Mouse (Mus musculus): ENCODE measurements at regions not wholly inside any gene's neighbourhood (a gene's known extent, or its start where the extent isn't known, plus 50 kb on each side); places are given as distances from the start of the nearest gene placed in this dataset.

- no peak overlapping the region for H3K4me3 ChIP-seq (replicated peaks; ENCODE audit: low read length)
- no peak overlapping the region for H3K27ac ChIP-seq (replicated peaks; ENCODE audit: low read depth, low read length)
- no peaks in the 10 kb centered on the region for H3K9me3 ChIP-seq (ENCODE audit: control insufficient read depth, low read length)
- WGBS, result 82% methylated on average over 4 of the region's 4 CpGs
- H3K9ac ChIP-seq (ENCODE audit: low read depth, low read length, severe bottlenecking), result no peak overlapping the region
- H3K4me2 ChIP-seq (replicated peaks; ENCODE audit: low read depth, low read length, severe bottlenecking), result no peak overlapping the region
- DNase-seq (ENCODE audit: low spot score) (no peak), ATAC-seq (ENCODE audit: low FRiP score, low read depth) (no peak)
- H3K27me3 ChIP-seq (ENCODE audit: control insufficient read depth, insufficient read depth, low read length), result no peaks in the 10 kb centered on the region
- H3K4me1 ChIP-seq (ENCODE audit: control insufficient read depth, insufficient read depth, low read length), result no peaks in the 10 kb centered on the region
- no peaks in the 10 kb centered on the region for H3K36me3 ChIP-seq (ENCODE audit: control insufficient read depth, insufficient read depth, low read length)
- TF ChIP-seq POLR2A (IDR thresholded peaks at IDR 0.05; ENCODE audit: borderline replicate concordance, extremely low read depth, insufficient read depth, insufficient read length), result no peak
These were observed 523.9 kb downstream of the 1810013L24Rik start for GRCm38 (mm10) chr16:9353811-9354210.

GRCm38 (mm10) chr16:9354331-9355030, 524.6 kb downstream of the 1810013L24Rik start:
- H3K4me2 ChIP-seq (replicated peaks; ENCODE audit: low read depth, low read length, severe bottlenecking), result no peak overlapping the region
- no peak overlapping the region for H3K4me3 ChIP-seq (replicated peaks; ENCODE audit: low read length)
- H3K4me1 ChIP-seq (ENCODE audit: control insufficient read depth, insufficient read depth, low read length), result no peaks in the 10 kb centered on the region
- H3K9me3 ChIP-seq (ENCODE audit: control insufficient read depth, low read length), result no peaks in the 10 kb centered on the region
- no peak overlapping the region for H3K27ac ChIP-seq (replicated peaks; ENCODE audit: low read depth, low read length)
- ATAC-seq (ENCODE audit: low FRiP score, low read depth) (no peak), DNase-seq (ENCODE audit: low spot score) (no peak)
- WGBS, result 78% methylated on average over 8 of the region's 8 CpGs
- no peak for TF ChIP-seq POLR2A (IDR thresholded peaks at IDR 0.05; ENCODE audit: borderline replicate concordance, extremely low read depth, insufficient read depth, insufficient read length)
- H3K27me3 ChIP-seq (ENCODE audit: control insufficient read depth, insufficient read depth, low read length), result no peaks in the 10 kb centered on the region
- H3K36me3 ChIP-seq (ENCODE audit: control insufficient read depth, insufficient read depth, low read length), result no peaks in the 10 kb centered on the region
- no peak overlapping the region for H3K9ac ChIP-seq (ENCODE audit: low read depth, low read length, severe bottlenecking)

GRCm38 (mm10) chr16:9358651-9359050, 528.8 kb downstream of the 1810013L24Rik start:
- Histone ChIP-seq H3K9me3 (ENCODE audit: control insufficient read depth, low read length) (no peaks in the 10 kb centered on the region), H3K27me3 (ENCODE audit: control insufficient read depth, insufficient read depth, low read length) (no peaks in the 10 kb centered on the region), H3K36me3 (ENCODE audit: control insufficient read depth, insufficient read depth, low read length) (no peaks in the 10 kb centered on the region), H3K4me3 (replicated peaks; ENCODE audit: low read length) (no peak overlapping the region), H3K4me1 (ENCODE audit: control insufficient read depth, insufficient read depth, low read length) (no peaks in the 10 kb centered on the region), H3K9ac (ENCODE audit: low read depth, low read length, severe bottlenecking) (no peak overlapping the region), H3K27ac (replicated peaks; ENCODE audit: low read depth, low read length) (no peak overlapping the region), H3K4me2 (replicated peaks; ENCODE audit: low read depth, low read length, severe bottlenecking) (no peak overlapping the region)
- 59% methylated on average over 4 of the region's 4 CpGs for WGBS
- no peak for TF ChIP-seq POLR2A (IDR thresholded peaks at IDR 0.05; ENCODE audit: borderline replicate concordance, extremely low read depth, insufficient read depth, insufficient read length)
- ATAC-seq (ENCODE audit: low FRiP score, low read depth), result no peak
- DNase-seq (ENCODE audit: low spot score), result no peak

GRCm38 (mm10) chr16:9359399-9360135, 529.7 kb downstream of the 1810013L24Rik start:
- no peak overlapping the region for H3K4me3 ChIP-seq (replicated peaks; ENCODE audit: low read length)
- H3K9me3 ChIP-seq (ENCODE audit: control insufficient read depth, low read length), result no peaks in the 10 kb centered on the region
- no peak for TF ChIP-seq POLR2A (IDR thresholded peaks at IDR 0.05; ENCODE audit: borderline replicate concordance, extremely low read depth, insufficient read depth, insufficient read length)
- H3K9ac ChIP-seq (ENCODE audit: low read depth, low read length, severe bottlenecking), result no peak overlapping the region
- WGBS, result 83% methylated on average over 3 of the region's 3 CpGs
- H3K36me3 ChIP-seq (ENCODE audit: control insufficient read depth, insufficient read depth, low read length), result no peaks in the 10 kb centered on the region
- H3K4me2 ChIP-seq (replicated peaks; ENCODE audit: low read depth, low read length, severe bottlenecking), result no peak overlapping the region
- ATAC-seq (ENCODE audit: low FRiP score, low read depth), result no peak
- H3K27me3 ChIP-seq (ENCODE audit: control insufficient read depth, insufficient read depth, low read length), result no peaks in the 10 kb centered on the region
- no peak overlapping the region for H3K27ac ChIP-seq (replicated peaks; ENCODE audit: low read depth, low read length)
- no peak for DNase-seq (ENCODE audit: low spot score)
- H3K4me1 ChIP-seq (ENCODE audit: control insufficient read depth, insufficient read depth, low read length), result no peaks in the 10 kb centered on the region

GRCm38 (mm10) chr16:9360741-9361255, 530.9 kb downstream of the 1810013L24Rik start:
- no peak for DNase-seq (ENCODE audit: low spot score)
- 66% methylated on average over 3 of the region's 3 CpGs for WGBS
- no peak for ATAC-seq (ENCODE audit: low FRiP score, low read depth)
- Histone ChIP-seq H3K9me3 (ENCODE audit: control insufficient read depth, low read length) (no peaks in the 10 kb centered on the region), H3K27me3 (ENCODE audit: control insufficient read depth, insufficient read depth, low read length) (no peaks in the 10 kb centered on the region), H3K4me3 (replicated peaks; ENCODE audit: low read length) (no peak overlapping the region), H3K27ac (replicated peaks; ENCODE audit: low read depth, low read length) (no peak overlapping the region), H3K4me2 (replicated peaks; ENCODE audit: low read depth, low read length, severe bottlenecking) (no peak overlapping the region), H3K4me1 (ENCODE audit: control insufficient read depth, insufficient read depth, low read length) (no peaks in the 10 kb centered on the region), H3K9ac (ENCODE audit: low read depth, low read length, severe bottlenecking) (no peak overlapping the region), H3K36me3 (ENCODE audit: control insufficient read depth, insufficient read depth, low read length) (no peaks in the 10 kb centered on the region)
- no peak for TF ChIP-seq POLR2A (IDR thresholded peaks at IDR 0.05; ENCODE audit: borderline replicate concordance, extremely low read depth, insufficient read depth, insufficient read length)

Measured in limb, embryonic 14.5 days (tissue).